Mouse (Mus musculus): ENCODE data around the gene Olfr1131. TPM values are rescaled to one million over a fixed set of nuclear protein-coding genes. Genes with fewer than 3 reads are reported as not detected.

The Olfr1131 gene
- polyA plus RNA-seq (2017; shearing (Covaris generic)): under 1 TPM in 1 of 2 experiments, not detected in 1; 0.23 TPM

DNA sequence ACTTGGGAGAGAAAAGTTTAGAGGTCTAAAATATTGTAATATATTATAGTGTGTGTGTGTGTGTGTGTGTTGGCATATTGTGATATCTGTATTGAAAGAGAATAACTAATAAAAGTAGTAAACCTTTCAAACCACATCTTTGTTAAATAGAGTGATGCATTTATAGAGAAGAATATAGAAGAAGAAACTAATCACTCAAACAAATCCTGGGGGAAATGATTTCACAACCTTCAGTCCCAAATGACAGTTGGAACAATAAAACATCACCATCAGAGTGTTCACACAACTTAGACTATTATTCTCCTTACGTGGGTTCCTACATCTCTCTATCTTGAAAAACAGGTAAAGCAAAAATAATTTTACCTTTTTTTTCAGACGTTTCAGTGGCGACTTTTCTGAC lies at the start of gene Olfr1131:
Gene Olfr1131 (plus strand): TSS at position 301 of the 400 bp plus-strand sequence.

DNA sequence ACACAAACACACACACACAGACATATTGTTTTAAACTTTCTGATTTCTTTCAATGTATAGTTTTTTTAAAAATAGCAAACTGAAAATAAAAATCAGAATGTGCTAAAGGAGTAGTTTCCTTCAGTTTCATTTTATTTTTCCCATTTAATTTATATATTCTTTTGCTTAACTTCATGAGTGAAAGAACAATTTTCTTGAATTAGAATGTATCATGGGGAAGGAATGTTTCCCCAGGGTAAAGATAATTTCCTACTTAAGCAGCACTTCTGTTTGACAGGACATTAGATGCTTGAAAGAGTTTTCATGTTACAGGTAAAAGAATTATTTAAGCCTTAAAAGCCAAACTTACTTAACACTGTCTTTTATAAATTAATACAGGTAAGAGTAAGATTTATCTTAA lies 21.0 kb upstream of the Olfr1131 start, which contains the start of gene Olfr1130:
Gene Olfr1130 (plus strand): TSS at position 301 of the 400 bp plus-strand sequence.

DNA sequence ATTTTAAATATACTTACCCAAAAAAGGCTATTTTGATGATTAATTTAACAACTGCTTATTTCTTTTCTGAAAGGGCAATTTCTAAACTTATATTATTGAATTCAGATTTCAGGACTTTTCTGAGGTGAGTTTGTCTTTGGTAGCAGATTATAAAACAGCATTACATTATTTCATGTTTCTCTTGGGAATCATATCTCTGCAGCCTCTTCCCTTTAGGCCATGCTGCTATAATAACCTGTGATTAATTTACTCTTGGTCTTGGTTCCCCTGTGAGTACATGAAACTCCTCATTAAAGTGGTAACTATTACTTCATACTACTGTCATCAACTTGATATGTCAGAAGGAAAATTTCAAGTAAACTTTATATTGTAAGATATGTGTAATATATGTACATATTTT lies 10.5 kb downstream of the Olfr1131 start, which contains the start of gene Olfr1132:
Gene Olfr1132 (minus strand): TSS at position 101 of the 400 bp plus-strand sequence.

DNA sequence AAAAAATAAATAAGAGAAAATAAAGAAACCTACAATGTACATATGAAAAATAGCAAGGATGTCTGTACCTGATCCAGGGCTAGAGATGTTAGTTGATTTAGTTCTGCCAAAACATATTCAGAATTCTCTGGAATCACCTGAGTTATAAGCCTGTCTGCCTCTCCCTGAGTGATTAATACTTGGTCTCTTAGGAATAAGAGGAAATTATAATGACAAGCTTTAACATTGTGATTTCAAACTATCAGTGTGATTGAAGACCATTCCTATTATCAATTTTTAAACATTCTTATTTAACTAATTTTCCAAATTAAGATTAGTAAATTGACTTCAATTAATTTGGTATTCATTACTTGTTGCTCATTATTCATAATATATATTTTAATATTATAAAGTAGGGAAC lies 20.4 kb downstream of the Olfr1131 start, which contains the start of gene Olfr1133:
Gene Olfr1133 (minus strand): TSS at position 101 of the 400 bp plus-strand sequence.

DNA sequence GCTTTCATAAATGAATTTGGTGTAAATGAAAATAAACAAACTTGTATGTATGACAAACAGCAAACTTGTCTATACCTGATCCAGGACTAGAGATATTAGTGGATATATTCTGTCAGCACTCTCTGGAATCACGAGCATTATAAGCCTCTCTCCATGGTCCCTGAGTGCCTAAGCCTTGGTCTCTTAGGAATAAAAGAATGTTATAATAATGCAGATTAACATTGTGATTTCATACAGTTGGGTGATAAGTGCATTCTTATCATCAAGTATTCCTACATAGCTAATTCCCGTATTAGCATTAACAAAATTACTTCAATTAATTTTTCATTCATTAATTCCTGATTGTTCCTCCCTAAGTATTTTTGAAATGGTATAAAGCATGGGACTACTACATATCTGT lies 31.5 kb downstream of the Olfr1131 start, which contains the start of gene Olfr1134:
Gene Olfr1134 (minus strand): TSS at position 101 of the 400 bp plus-strand sequence.

DNA sequence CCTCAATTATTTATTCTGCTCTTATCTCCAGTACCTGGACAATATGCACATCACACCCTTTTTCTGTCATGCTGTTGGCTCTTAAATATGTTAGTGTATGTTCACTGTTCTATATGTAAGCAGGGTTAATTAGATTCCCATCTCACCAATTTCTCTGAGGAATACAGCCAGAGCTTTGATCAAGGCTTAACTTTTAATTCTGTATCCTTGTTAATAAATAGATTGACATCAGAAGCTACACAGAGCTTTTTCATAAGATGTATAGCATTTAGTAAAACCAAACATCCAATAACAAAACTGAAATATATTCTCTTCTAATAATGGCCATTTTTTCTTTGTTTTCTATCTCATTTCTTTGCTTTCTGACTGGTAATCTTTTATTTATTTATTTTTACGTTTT lies 46.7 kb downstream of the Olfr1131 start, which contains the start of gene Olfr1135:
Gene Olfr1135 (minus strand): TSS at position 101 of the 400 bp plus-strand sequence.

Other genes starting within 250 kb of the Olfr1131 start
- gene Olfr1122, start 241.3 kb upstream of the Olfr1131 start, polyA plus RNA-seq (2017; shearing (Covaris generic)): under 1 TPM in 1 of 2 experiments, not detected in 1; 0.21 TPM
- under 1 TPM in 1 of 2 experiments, not detected in 1; 0.22 TPM for gene Olfr1123, start 210.5 kb upstream of the Olfr1131 start, polyA plus RNA-seq (2017; shearing (Covaris generic))
- under 1 TPM; 0.13 to 0.14 TPM for gene Olfr1124, start 196.8 kb upstream of the Olfr1131 start, polyA plus RNA-seq (2017; shearing (Covaris generic))
- gene Olfr1126, start 173.1 kb upstream of the Olfr1131 start, polyA plus RNA-seq (2017; shearing (Covaris generic)): not detected
- gene Pramel7, start 130.0 kb upstream of the Olfr1131 start, polyA plus RNA-seq (2017; shearing (Covaris generic)): under 1 TPM in 1 of 2 experiments, not detected in 1; 0.27 TPM
- not detected for gene Pramel6, start 120.5 kb upstream of the Olfr1131 start, polyA plus RNA-seq (2017; shearing (Covaris generic))
- not detected for gene Olfr153, start 95.3 kb upstream of the Olfr1131 start, polyA plus RNA-seq (2017; shearing (Covaris generic))
- gene Olfr1128, start 81.6 kb upstream of the Olfr1131 start, polyA plus RNA-seq (2017; shearing (Covaris generic)): not detected
- not detected for gene Olfr1129, start 53.2 kb upstream of the Olfr1131 start, polyA plus RNA-seq (2017; shearing (Covaris generic))
- gene Olfr1130, start 20.9 kb upstream of the Olfr1131 start, polyA plus RNA-seq (2017; shearing (Covaris generic)): not detected
- under 1 TPM in 1 of 2 experiments, not detected in 1; 0.25 TPM for gene Olfr1132, start 10.4 kb downstream of the Olfr1131 start, polyA plus RNA-seq (2017; shearing (Covaris generic))
- under 1 TPM in 1 of 2 experiments, not detected in 1; 0.53 TPM for gene Olfr1133, start 20.3 kb downstream of the Olfr1131 start, polyA plus RNA-seq (2017; shearing (Covaris generic))
- not detected for gene Olfr1134, start 31.4 kb downstream of the Olfr1131 start, polyA plus RNA-seq (2017; shearing (Covaris generic))
- not detected for gene Olfr1135, start 46.6 kb downstream of the Olfr1131 start, polyA plus RNA-seq (2017; shearing (Covaris generic))
- gene Olfr1136, start 66.8 kb downstream of the Olfr1131 start, polyA plus RNA-seq (2017; shearing (Covaris generic)): not detected
- gene Olfr1137, start 86.1 kb downstream of the Olfr1131 start, polyA plus RNA-seq (2017; shearing (Covaris generic)): not detected
- under 1 TPM in 1 of 2 experiments, not detected in 1; 0.11 TPM for gene Olfr1138, start 112.9 kb downstream of the Olfr1131 start, polyA plus RNA-seq (2017; shearing (Covaris generic))
- under 1 TPM in 1 of 2 experiments, not detected in 1; 0.31 TPM for gene Olfr1140, start 116.6 kb downstream of the Olfr1131 start, polyA plus RNA-seq (2017; shearing (Covaris generic))
- gene Olfr1141, start 126.9 kb downstream of the Olfr1131 start, polyA plus RNA-seq (2017; shearing (Covaris generic)): not detected
- gene Olfr152, start 152.4 kb downstream of the Olfr1131 start, polyA plus RNA-seq (2017; shearing (Covaris generic)): not detected
- not detected for gene Olfr1143, start 173.5 kb downstream of the Olfr1131 start, polyA plus RNA-seq (2017; shearing (Covaris generic))
- not detected for gene Olfr1145, start 182.7 kb downstream of the Olfr1131 start, polyA plus RNA-seq (2017; shearing (Covaris generic))
- gene Olfr1148, start 203.4 kb downstream of the Olfr1131 start, polyA plus RNA-seq (2017; shearing (Covaris generic)): under 1 TPM; 0.27 to 0.42 TPM
- not detected for gene Olfr1150-ps1, start 216.9 kb downstream of the Olfr1131 start, polyA plus RNA-seq (2017; shearing (Covaris generic))
- under 1 TPM in 1 of 2 experiments, not detected in 1; 0.45 TPM for gene Olfr1151, start 228.8 kb downstream of the Olfr1131 start, polyA plus RNA-seq (2017; shearing (Covaris generic))
- gene Olfr1152, start 239.4 kb downstream of the Olfr1131 start, polyA plus RNA-seq (2017; shearing (Covaris generic)): under 1 TPM in 1 of 2 experiments, not detected in 1; 0.06 TPM

Data from activated CD4-positive, CD25-positive, alpha-beta regulatory T cell (primary cell).